Mouse (Mus musculus) spleen, postnatal 14 days (tissue): ENCODE measurements around the gene Insl6.

ENCODE experiments used
- DNase-seq, 2 experiments: peaks; one replicate each; pipeline ENCODE4 v3.0.0; 2021 to 2022; ENCODE audit warnings: low spot score in 2 of 2

Gene Insl6

GRCm38 (mm10) chr19:29354895-29355877 is 30.0 kb upstream of the Insl6 start:
- peak; percentile 82 to 93 for DNase-seq

- no peak for DNase-seq
These were observed 25.8 kb upstream of the Insl6 start for GRCm38 (mm10) chr19:29350991-29351390.

GRCm38 (mm10) chr19:29345636-29346035 is 20.5 kb upstream of the Insl6 start:
- DNase-seq = no peak

- no peak for DNase-seq
These were observed 19.7 kb upstream of the Insl6 start for GRCm38 (mm10) chr19:29344868-29345267.

GRCm38 (mm10) chr19:29342281-29342680 is 17.1 kb upstream of the Insl6 start:
- no peak for DNase-seq

GRCm38 (mm10) chr19:29341029-29341428 is 15.9 kb upstream of the Insl6 start:
- DNase-seq = no peak

- DNase-seq = no peak
These were observed 11.5 kb upstream of the Insl6 start for GRCm38 (mm10) chr19:29336624-29337023.

- no peak for DNase-seq
These were observed 9.1 kb upstream of the Insl6 start, which contains the start of gene Rln1 for GRCm38 (mm10) chr19:29334068-29334745. TSS of gene Rln1 (minus strand) at chr19:29334670.

- DNase-seq = no peak
These were observed 1.8 kb upstream of the Insl6 start for GRCm38 (mm10) chr19:29326822-29327552.

- no peak for DNase-seq
These were observed 1.2 kb upstream of the Insl6 start for GRCm38 (mm10) chr19:29326396-29326795.

- DNase-seq = no peak
These were observed 660 bp upstream of the Insl6 start for GRCm38 (mm10) chr19:29325852-29326180.

- no peak for DNase-seq
These were observed 1.6 kb downstream of the Insl6 start for GRCm38 (mm10) chr19:29323416-29324049.

- DNase-seq = no peak
These were observed 12.5 kb downstream of the Insl6 start for GRCm38 (mm10) chr19:29312661-29313060.

- no peak for DNase-seq
These were observed 13.4 kb downstream of the Insl6 start for GRCm38 (mm10) chr19:29311791-29312190.

- no peak for DNase-seq
These were observed 16.3 kb downstream of the Insl6 start for GRCm38 (mm10) chr19:29308832-29309231.

- DNase-seq = no peak
These were observed 23.0 kb downstream of the Insl6 start for GRCm38 (mm10) chr19:29302119-29302518.

GRCm38 (mm10) chr19:29300919-29301318 is 24.2 kb downstream of the Insl6 start:
- no peak for DNase-seq

- no peak for DNase-seq
These were observed 27.8 kb downstream of the Insl6 start for GRCm38 (mm10) chr19:29297366-29297765.

GRCm38 (mm10) chr19:29296166-29296565 is 29.0 kb downstream of the Insl6 start:
- DNase-seq = no peak

GRCm38 (mm10) chr19:29294756-29295155 is 30.4 kb downstream of the Insl6 start:
- no peak for DNase-seq

GRCm38 (mm10) chr19:29292546-29292945 is 32.6 kb downstream of the Insl6 start:
- no peak for DNase-seq

GRCm38 (mm10) chr19:29291532-29291931 is 33.6 kb downstream of the Insl6 start:
- no peak for DNase-seq
